Mouse (Mus musculus) heart, embryonic 15.5 days (tissue): ENCODE measurements around the gene Rsph9. TPM values are rescaled to one million over a fixed set of nuclear protein-coding genes. Genes with fewer than 3 reads are reported as not detected.

Source experiments
- ATAC-seq: fragments of 200-750 bp; cut with Nextera tagmentation; replicated peaks from 2 replicates; pipeline ENCODE4 v1.8.0; 2017; ENCODE audit warnings: low read depth, moderate TSS enrichment; ENCODE audit not compliant: insufficient number of reproducible peaks, insufficient read depth, low FRiP score
- H3K27ac ChIP-seq: fragments of 300-500 bp; sonication (generic); 2 replicates; pipeline ENCODE4 v1.5.1; 2015; ENCODE audit warnings: mild to moderate bottlenecking, inconsistent platforms
- H3K27me3 ChIP-seq: fragments of 300-500 bp; sonication (generic); 2 replicates; pipeline ENCODE4 v1.6.1; 2015; ENCODE audit warnings: inconsistent platforms
- H3K36me3 ChIP-seq: fragments of 300-500 bp; sonication (generic); 2 replicates; pipeline ENCODE4 v1.6.1; 2015; ENCODE audit warnings: mild to moderate bottlenecking, inconsistent platforms
- H3K4me1 ChIP-seq: fragments of 300-500 bp; sonication (generic); replicated peaks from 2 replicates; pipeline ENCODE4 v1.6.1; 2015; ENCODE audit warnings: inconsistent platforms
- H3K4me2 ChIP-seq: fragments of 300-500 bp; sonication (generic); 2 replicates; pipeline ENCODE4 v1.6.1; 2015; ENCODE audit warnings: inconsistent platforms, mild to moderate bottlenecking, moderate library complexity
- H3K4me3 ChIP-seq: fragments of 300-500 bp; sonication (generic); 2 replicates; pipeline ENCODE4 v1.5.1; 2015; ENCODE audit warnings: mild to moderate bottlenecking, inconsistent platforms
- H3K9ac ChIP-seq: fragments of 300-500 bp; sonication (generic); 2 replicates; pipeline ENCODE4 v1.6.1; 2015; ENCODE audit warnings: mild to moderate bottlenecking, inconsistent platforms
- H3K9me3 ChIP-seq: fragments of 300-500 bp; sonication (generic); replicated peaks from 2 replicates; pipeline ENCODE4 v1.6.1; 2016; ENCODE audit warnings: inconsistent platforms
- WGBS: fragments of 180-500 bp; shearing (Covaris S2); methylation state at CpG from one replicate; pipeline ENCODE4 v1.1.7; 2015; ENCODE audit warnings: mixed read lengths; 5-methylcytosine and 5-hydroxymethylcytosine counted together
- polyA plus RNA-seq: library from polyadenylated mRNA; unstranded; fragments of >200 nt; fragmentation: Nextera tagmentation; extraction: Ambion mirVana; gene quantifications from 2 replicates; pipeline ENCODE4 v1.2.1, GENCODE M21; 2015

The Rsph9 gene
- polyA plus RNA-seq, 1 experiment from 2014 or later: 5.8 TPM

- H3K27ac ChIP-seq: no peak overlapping the region
- no peak overlapping the region for H3K4me3 ChIP-seq
- H3K4me2 ChIP-seq: no peak overlapping the region
- no peaks in the 10 kb centered on the region for H3K36me3 ChIP-seq
- H3K9me3 ChIP-seq: no peaks in the 10 kb centered on the region
- peaks cover 12% of the 10 kb centered on the region for H3K4me1 ChIP-seq
- 83% methylated on average over 3 of the region's 3 CpGs for WGBS
- H3K9ac ChIP-seq: no peak overlapping the region
- no peaks in the 10 kb centered on the region for H3K27me3 ChIP-seq
- no peak for ATAC-seq
Observed at GRCm38 (mm10) chr17:46139872-46140271, 4.1 kb downstream of the Rsph9 start.

- Histone ChIP-seq H3K27me3 (no peaks in the 10 kb centered on the region), H3K9ac (no peak overlapping the region), H3K27ac (no peak overlapping the region), H3K4me2 (no peak overlapping the region), H3K4me1 (peaks cover 3% of the 10 kb centered on the region), H3K36me3 (no peaks in the 10 kb centered on the region), H3K9me3 (no peaks in the 10 kb centered on the region), H3K4me3 (no peak overlapping the region)
- 53% methylated on average over 8 of the region's 8 CpGs for WGBS
- ATAC-seq: no peak
Observed at GRCm38 (mm10) chr17:46138563-46139236, 5.3 kb downstream of the Rsph9 start.

GRCm38 (mm10) chr17:46132862-46133261 lies 11.2 kb downstream of the Rsph9 start:
- Histone ChIP-seq H3K36me3 (peaks cover 17% of the 10 kb centered on the region), H3K9me3 (no peaks in the 10 kb centered on the region), H3K27me3 (no peaks in the 10 kb centered on the region), H3K4me3 (no peak overlapping the region), H3K27ac (no peak overlapping the region), H3K4me2 (no peak overlapping the region), H3K4me1 (peaks cover 4% of the 10 kb centered on the region; the same call in 1 of the 2 replicates), H3K9ac (no peak overlapping the region)
- 41% methylated on average over 8 of the region's 8 CpGs for WGBS
- ATAC-seq: no peak

GRCm38 (mm10) chr17:46132058-46132718 lies 11.8 kb downstream of the Rsph9 start:
- H3K27ac ChIP-seq: no peak overlapping the region
- no peak overlapping the region for H3K9ac ChIP-seq
- H3K36me3 ChIP-seq: peaks cover 23% of the 10 kb centered on the region
- no peaks in the 10 kb centered on the region for H3K27me3 ChIP-seq
- no peak overlapping the region for H3K4me2 ChIP-seq
- WGBS: 17% methylated on average over 12 of the region's 12 CpGs
- no peak overlapping the region for H3K4me3 ChIP-seq
- no peaks in the 10 kb centered on the region for H3K9me3 ChIP-seq
- peaks cover 4% of the 10 kb centered on the region; the same call in 1 of the 2 replicates for H3K4me1 ChIP-seq
- ATAC-seq: no peak

- 63% methylated on average over 13 of the region's 13 CpGs for WGBS
- peak; percentile 48; the same call in 1 of the 2 replicates for ATAC-seq
- peaks cover 46% of the 10 kb centered on the region for H3K36me3 ChIP-seq
- no peak overlapping the region for H3K4me2 ChIP-seq
- peak overlapping the region; percentile 43 for H3K27ac ChIP-seq
- H3K4me1 ChIP-seq: peaks cover 4% of the 10 kb centered on the region; the same call in 1 of the 2 replicates
- no peak overlapping the region for H3K4me3 ChIP-seq
- no peak overlapping the region for H3K9ac ChIP-seq
- H3K9me3 ChIP-seq: no peaks in the 10 kb centered on the region
- no peaks in the 10 kb centered on the region for H3K27me3 ChIP-seq
Observed at GRCm38 (mm10) chr17:46129741-46130498, 14.1 kb downstream of the Rsph9 start.

GRCm38 (mm10) chr17:46127814-46128493 lies 16.1 kb downstream of the Rsph9 start:
- H3K36me3 ChIP-seq: peaks cover 63% of the 10 kb centered on the region
- no peaks in the 10 kb centered on the region for H3K9me3 ChIP-seq
- 76% methylated on average over 6 of the region's 6 CpGs for WGBS
- ATAC-seq: no peak
- H3K4me1 ChIP-seq: peaks cover 8% of the 10 kb centered on the region; the same call in 1 of the 2 replicates
- no peaks in the 10 kb centered on the region for H3K27me3 ChIP-seq
- no peak overlapping the region for H3K4me2 ChIP-seq
- H3K4me3 ChIP-seq: no peak overlapping the region
- no peak overlapping the region for H3K9ac ChIP-seq
- no peak overlapping the region for H3K27ac ChIP-seq

GRCm38 (mm10) chr17:46126608-46127007 lies 17.4 kb downstream of the Rsph9 start:
- Histone ChIP-seq H3K27ac (no peak overlapping the region), H3K4me3 (no peak overlapping the region), H3K36me3 (peaks cover 67% of the 10 kb centered on the region), H3K9ac (no peak overlapping the region), H3K4me1 (0 out of 2 replicates have a peak, but pooled peaks cover 7% of the 10 kb centered on the region), H3K9me3 (no peaks in the 10 kb centered on the region), H3K27me3 (no peaks in the 10 kb centered on the region), H3K4me2 (no peak overlapping the region)
- WGBS: 66% methylated on average over 6 of the region's 6 CpGs
- no peak for ATAC-seq

- WGBS: 68% methylated on average over 12 of the region's 12 CpGs
- Histone ChIP-seq H3K4me3 (no peak overlapping the region), H3K4me2 (no peak overlapping the region), H3K4me1 (0 out of 2 replicates have a peak, but pooled peaks cover 7% of the 10 kb centered on the region), H3K9me3 (no peaks in the 10 kb centered on the region), H3K27ac (peak overlapping the region; percentile 29; the same call in 1 of the 2 replicates), H3K9ac (no peak overlapping the region), H3K27me3 (no peaks in the 10 kb centered on the region), H3K36me3 (peaks cover 67% of the 10 kb centered on the region)
- ATAC-seq: no peak
Observed at GRCm38 (mm10) chr17:46123953-46124700, 19.9 kb downstream of the Rsph9 start.

- 0 out of 2 replicates have a peak overlapping the region, but pooled peaks have one; percentile 29 for H3K27ac ChIP-seq
- no peak for ATAC-seq
- no peak overlapping the region for H3K4me2 ChIP-seq
- H3K9ac ChIP-seq: no peak overlapping the region
- peaks cover 62% of the 10 kb centered on the region for H3K36me3 ChIP-seq
- no peaks in the 10 kb centered on the region for H3K27me3 ChIP-seq
- peaks cover 8% of the 10 kb centered on the region for H3K4me1 ChIP-seq
- 90% methylated on average over 4 of the region's 4 CpGs for WGBS
- no peak overlapping the region for H3K4me3 ChIP-seq
- no peaks in the 10 kb centered on the region for H3K9me3 ChIP-seq
Observed at GRCm38 (mm10) chr17:46123285-46123684, 20.7 kb downstream of the Rsph9 start.

GRCm38 (mm10) chr17:46122791-46123190 lies 21.2 kb downstream of the Rsph9 start:
- Histone ChIP-seq H3K9me3 (no peaks in the 10 kb centered on the region), H3K27me3 (no peaks in the 10 kb centered on the region), H3K27ac (no peak overlapping the region), H3K4me3 (no peak overlapping the region), H3K36me3 (peaks cover 62% of the 10 kb centered on the region), H3K9ac (no peak overlapping the region), H3K4me1 (peaks cover 13% of the 10 kb centered on the region), H3K4me2 (no peak overlapping the region)
- ATAC-seq: no peak
- 94% methylated on average over 4 of the region's 4 CpGs for WGBS
